In genomic region chr13:74462318-74462698, GRCm38 (mm10) we compare ENCODE assay signal across 8 mouse cellular contexts. TPM values are rescaled to one million over a fixed set of nuclear protein-coding genes. Genes with fewer than 3 reads are reported as not detected.
DNase-seq lines count a peak whose midpoint lies in the region; ATAC-seq and TF ChIP-seq lines count a peak whose summit lies in the region.
"Not testable (repeated sequence)": the region's sequence is repeated elsewhere in the genome, so short reads cannot be mapped to it uniquely, and the experiment has no call there.

No protein-coding gene starts in this region.

- H3ac ChIP-seq in C2C12 (ENCODE audit: control insufficient read depth, insufficient read length, low read depth): peak overlapping the region; percentile 23

- not testable (repeated sequence) for TF ChIP-seq CTCF in C2C12 (IDR thresholded peaks at IDR 0.05; ENCODE audit: control insufficient read depth, insufficient read depth, insufficient read length); heart, postnatal 0 days (IDR thresholded peaks at IDR 0.05; ENCODE audit: low read depth); liver, adult 2 months (IDR thresholded peaks at IDR 0.05; ENCODE audit: low read depth, low read length)

- peak overlapping the region; percentile 85; the same call in 1 of the 2 replicates for H3K27ac ChIP-seq in forebrain, embryonic 13.5 days
- H3K27ac ChIP-seq in heart, postnatal 0 days (ENCODE audit: low read depth): peak overlapping the region; percentile 99
- H3K27ac ChIP-seq in kidney, embryonic 14.5 days (ENCODE audit: low read depth, low read length): peak overlapping the region; percentile 92; the same call in 1 of the 2 replicates
- peak overlapping the region; percentile 60 for H3K27ac ChIP-seq in liver, adult 2 months (replicated peaks; ENCODE audit: insufficient read depth, low read depth, low read length)
- H3K27ac ChIP-seq in neural tube, embryonic 15.5 days (replicated peaks): peak overlapping the region; percentile 92

- WGBS in forebrain, embryonic 13.5 days: 5% methylated on average over 7 of the region's 7 CpGs
- WGBS in heart, postnatal 0 days: 3% methylated on average over 7 of the region's 7 CpGs
- WGBS in kidney, embryonic 14.5 days: 5% methylated on average over 7 of the region's 7 CpGs
- 2% methylated on average over 7 of the region's 7 CpGs for WGBS in liver, adult 2 months
- WGBS in neural tube, embryonic 15.5 days: 5% methylated on average over 7 of the region's 7 CpGs

- not testable (repeated sequence) for H3K27me3 ChIP-seq in C2C12 (ENCODE audit: control insufficient read depth, insufficient read depth, insufficient read length); forebrain, embryonic 13.5 days; heart, postnatal 0 days (ENCODE audit: control insufficient read depth, insufficient read depth, low read length); kidney, embryonic 14.5 days (ENCODE audit: control insufficient read depth, insufficient read depth, low read length); liver, adult 2 months (ENCODE audit: control insufficient read depth, insufficient read depth, low read length); megakaryocyte, embryonic 14.5 days (replicated peaks); neural tube, embryonic 15.5 days (replicated peaks)

- TF ChIP-seq EP300 in heart, postnatal 0 days (IDR thresholded peaks at IDR 0.05; ENCODE audit: low read depth): not testable (repeated sequence)

- H3K79me2 ChIP-seq in C2C12 (ENCODE audit: control insufficient read depth, insufficient read depth): peaks cover 14% of the 10 kb centered on the region
- H3K79me2 ChIP-seq in liver, adult 2 months (ENCODE audit: control insufficient read depth, insufficient read depth, low read length): not testable (repeated sequence)

- not testable (repeated sequence) for H3K4me1 ChIP-seq in forebrain, embryonic 13.5 days; heart, postnatal 0 days (ENCODE audit: control insufficient read depth, insufficient read depth); kidney, embryonic 14.5 days (ENCODE audit: control insufficient read depth, insufficient read depth, low read length); liver, adult 2 months (ENCODE audit: control insufficient read depth, insufficient read depth, low read length); megakaryocyte, embryonic 14.5 days; neural tube, embryonic 15.5 days

- peak; percentile 15 for DNase-seq in cerebellum, adult 8-10 months
- DNase-seq in heart, postnatal 0 days (ENCODE audit: low spot score); liver, adult 2 months (ENCODE audit: extremely low read depth, low read depth, low spot score): not testable (repeated sequence)

- peak overlapping the region; percentile 35 for H3K4me3 ChIP-seq in C2C12 (ENCODE audit: insufficient read depth, poor library complexity, severe bottlenecking)
- peak overlapping the region; percentile 60 for H3K4me3 ChIP-seq in forebrain, embryonic 13.5 days
- H3K4me3 ChIP-seq in heart, postnatal 0 days (ENCODE audit: low read depth, low read length): peak overlapping the region; percentile 66
- H3K4me3 ChIP-seq in kidney, embryonic 14.5 days (ENCODE audit: low read length): peak overlapping the region; percentile 55
- H3K4me3 ChIP-seq in liver, adult 2 months (ENCODE audit: insufficient read depth, low read depth, low read length): peak overlapping the region; percentile 59
- peak overlapping the region; percentile 92 for H3K4me3 ChIP-seq in megakaryocyte, embryonic 14.5 days (replicated peaks)
- peak overlapping the region; percentile 62 for H3K4me3 ChIP-seq in neural tube, embryonic 15.5 days (replicated peaks)

- peak overlapping the region; percentile 86 for H3K4me2 ChIP-seq in forebrain, embryonic 13.5 days
- H3K4me2 ChIP-seq in heart, postnatal 0 days (ENCODE audit: low read depth, low read length): peak overlapping the region; percentile 74
- peak overlapping the region; percentile 40 for H3K4me2 ChIP-seq in kidney, embryonic 14.5 days (replicated peaks; ENCODE audit: low read depth, low read length)
- peak overlapping the region; percentile 64 for H3K4me2 ChIP-seq in neural tube, embryonic 15.5 days

- not testable (repeated sequence) for H3K79me3 ChIP-seq in C2C12 (ENCODE audit: low read depth)

- not testable (repeated sequence) for ATAC-seq in forebrain, embryonic 13.5 days; heart, postnatal 0 days (ENCODE audit: insufficient read depth, low read depth); kidney, embryonic 14.5 days (ENCODE audit: low FRiP score, low TSS enrichment); neural tube, embryonic 15.5 days (ENCODE audit: low FRiP score)

- H3K9ac ChIP-seq in forebrain, embryonic 13.5 days: peak overlapping the region; percentile 73
- not testable (repeated sequence) for H3K9ac ChIP-seq in heart, postnatal 0 days (replicated peaks; ENCODE audit: low read depth, low read length)
- peak overlapping the region; percentile 56; the same call in 1 of the 2 replicates for H3K9ac ChIP-seq in kidney, embryonic 14.5 days (ENCODE audit: low read depth, low read length)
- peak overlapping the region; percentile 80 for H3K9ac ChIP-seq in liver, adult 2 months (ENCODE audit: low read depth, low read length)
- peak overlapping the region; percentile 46 for H3K9ac ChIP-seq in neural tube, embryonic 15.5 days (replicated peaks)

- not testable (repeated sequence) for H3K9me3 ChIP-seq in forebrain, embryonic 13.5 days (replicated peaks); heart, postnatal 0 days (replicated peaks; ENCODE audit: control insufficient read depth, low read length); kidney, embryonic 14.5 days (ENCODE audit: control insufficient read depth, low read length); megakaryocyte, embryonic 14.5 days; neural tube, embryonic 15.5 days (replicated peaks)

- not testable (repeated sequence) for TF ChIP-seq POLR2A in liver, adult 2 months (IDR thresholded peaks at IDR 0.05; ENCODE audit: extremely low read depth, insufficient read depth, low read length)

- not testable (repeated sequence) for H3K36me3 ChIP-seq in C2C12 (ENCODE audit: control insufficient read depth, insufficient read depth); forebrain, embryonic 13.5 days (ENCODE audit: poor library complexity, severe bottlenecking); heart, postnatal 0 days (replicated peaks; ENCODE audit: control insufficient read depth, insufficient read depth, low read length); kidney, embryonic 14.5 days (ENCODE audit: control insufficient read depth, insufficient read depth, low read length); liver, adult 2 months (ENCODE audit: control insufficient read depth, insufficient read depth, low read length); megakaryocyte, embryonic 14.5 days (replicated peaks; ENCODE audit: low read length); neural tube, embryonic 15.5 days

RNA-seq across cellular contexts. Expression of gene Zfp825, which starts 31.5 kb away (rescaled TPM):
- polyA plus RNA-seq in C2C12 (2012; fragmentation: generic; extraction: Trizol): 2.5 TPM
- 18.6 and 19.9 TPM in 2 replicates for polyA plus RNA-seq in forebrain, embryonic 13.5 days (2015; fragmentation: Nextera tagmentation; extraction: Ambion mirVana)
- total RNA-seq in heart, postnatal 0 days (2014; rRNA removed; ENCODE audit: low replicate concordance): 2.5 and 7.5 TPM in 2 replicates
- polyA plus RNA-seq in heart, postnatal 0 days (2015; fragmentation: Nextera tagmentation; extraction: Ambion mirVana): 12.2 and 14.3 TPM in 2 replicates
- polyA plus RNA-seq in kidney, embryonic 14.5 days (2014; fragmentation: Nextera tagmentation; extraction: Ambion mirVana): 27.3 and 29.3 TPM in 2 replicates
- total RNA-seq in liver, adult 2 months (2014; rRNA removed): 11.8 and 19.3 TPM in 2 replicates
- polyA plus RNA-seq in liver, adult 2 months (2012; rRNA removed): 2.2 and 2.8 TPM in 2 replicates
- 1.2 TPM in 1 of 2 replicates, not detected in the other for polyA plus RNA-seq in megakaryocyte, embryonic 14.5 days (2012; ENCODE audit: insufficient read depth, low replicate concordance)
- polyA plus RNA-seq in neural tube, embryonic 15.5 days (2015; fragmentation: Nextera tagmentation; extraction: Ambion mirVana): 15.1 and 17.3 TPM in 2 replicates

Comparison
In these comparisons a context has a peak if more than half of its experiments do, and no peak if none do; other contexts are left out.
1. H3K4me3 ChIP-seq: peak in every context shown above with its lines; median percentile 92 in megakaryocyte, embryonic 14.5 days; 66 in heart, postnatal 0 days; 62 in neural tube, embryonic 15.5 days; 60 in forebrain, embryonic 13.5 days; 59 in liver, adult 2 months; 55 in kidney, embryonic 14.5 days; 35 in C2C12.